Mouse (Mus musculus): ENCODE results near the gene Phf20.

- TF ChIP-seq CTCF (IDR thresholded peaks at IDR 0.05; ENCODE audit: low read depth) (no peak), EP300 (IDR thresholded peaks at IDR 0.05; ENCODE audit: low read depth) (no peak)
Measured at GRCm38 (mm10) chr2:156311841-156312291, 115.6 kb downstream of the Phf20 start.

Data from liver, embryonic 14.5 days (tissue).